Mouse (Mus musculus) CH12.LX (cell line): ENCODE results near the gene T.

Experiments
- BHLHE40 ChIP-seq: IDR thresholded peaks from 2 replicates; pipeline ENCODE4 v1.6.1; 2011; ENCODE audit warnings: mild to moderate bottlenecking, low read depth, low read length, improper control_type of control experiment
- CHD1 ChIP-seq: IDR thresholded peaks from 2 replicates; pipeline ENCODE4 v1.6.1; 2012; ENCODE audit warnings: low read depth, low read length, improper control_type of control experiment, inconsistent platforms
- CTCF ChIP-seq, 2 experiments: IDR thresholded peaks in 1 of 2; conservative IDR thresholded peaks in 1 of 2; 2 replicates each; pipeline ENCODE4 v1.5.1; 2011 to 2012; ENCODE audit warnings: low read depth in 2 of 2, low read length in 2 of 2, improper control_type of control experiment in 1 of 2, inconsistent platforms in 1 of 2, mild to moderate bottlenecking in 1 of 2, moderate library complexity in 1 of 2
- E2F4 ChIP-seq: IDR thresholded peaks from 2 replicates; pipeline ENCODE4 v1.6.1; 2011; ENCODE audit warnings: low read depth, low read length, improper control_type of control experiment; ENCODE audit not compliant: insufficient replicate concordance
- POLR2A ChIP-seq: IDR thresholded peaks from 2 replicates; pipeline ENCODE4 v1.6.1; 2011; ENCODE audit warnings: low read depth, mild to moderate bottlenecking, improper control_type of control experiment, low read length
- POLR2AphosphoS2 ChIP-seq: IDR thresholded peaks from 2 replicates; pipeline ENCODE4 v1.6.1; 2011; ENCODE audit warnings: low read depth, low read length, improper control_type of control experiment
- RAD21 ChIP-seq: IDR thresholded peaks from 2 replicates; pipeline ENCODE4 v1.6.1; 2011; ENCODE audit warnings: low read depth, mild to moderate bottlenecking, low read length, improper control_type of control experiment, moderate library complexity
- USF1 ChIP-seq: IDR thresholded peaks from 2 replicates; pipeline ENCODE4 v1.6.1; 2014; ENCODE audit warnings: low read depth, mild to moderate bottlenecking, inconsistent platforms, low read length, improper control_type of control experiment
- USF2 ChIP-seq: conservative IDR thresholded peaks from 2 replicates; pipeline ENCODE4 v1.6.1; 2011; ENCODE audit warnings: low read depth, low read length, improper control_type of control experiment
- ZC3H11A ChIP-seq: IDR thresholded peaks from 2 replicates; pipeline ENCODE4 v1.6.1; 2012; ENCODE audit warnings: low read depth, mild to moderate bottlenecking, inconsistent platforms, low read length, improper control_type of control experiment

GRCm38 (mm10) chr17:8448324-8448723 is 14.1 kb downstream of the T start:
- TF ChIP-seq CHD1 (no peak), CTCF (conservative IDR thresholded peaks at IDR 0.05 in 1 of 2, IDR thresholded peaks at IDR 0.05 in 1 of 2; ENCODE audit: low read depth in 2 of 2, low read length in 2 of 2) (peak in 1 of 2 experiments; percentile 45; a peak in 2 of 4 replicates), USF1 (no peak), ZC3H11A (no peak), USF2 (no peak), BHLHE40 (no peak), POLR2AphosphoS2 (no peak), POLR2A (no peak), E2F4 (no peak), RAD21 (no peak; the same call in none of the 2 replicates)
